Mouse (Mus musculus): ENCODE data around the gene Nim1k. TPM values are rescaled to one million over a fixed set of nuclear protein-coding genes. Genes with fewer than 3 reads are reported as not detected.

Gene Nim1k
- total RNA-seq, 2 experiments from 2014 or later = 0.98 to 1.4 TPM

DNA sequence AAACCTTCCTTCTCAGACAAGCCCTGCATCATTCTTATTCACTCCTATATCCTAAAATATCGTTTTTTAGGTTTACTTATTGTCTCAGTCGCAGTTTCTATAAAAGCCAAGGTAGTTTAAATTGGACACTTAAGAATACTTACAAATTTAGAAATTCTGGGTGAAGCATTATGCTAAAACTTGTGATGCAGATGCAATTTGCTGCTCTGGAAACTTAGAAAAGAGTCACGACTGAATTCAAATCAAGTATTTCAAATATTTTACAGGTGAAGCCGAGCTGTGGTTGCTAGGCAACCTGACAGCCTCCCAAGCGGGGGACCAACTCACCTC, 66.0 kb downstream of the Nim1k start:
- no peak for DNase-seq

DNA sequence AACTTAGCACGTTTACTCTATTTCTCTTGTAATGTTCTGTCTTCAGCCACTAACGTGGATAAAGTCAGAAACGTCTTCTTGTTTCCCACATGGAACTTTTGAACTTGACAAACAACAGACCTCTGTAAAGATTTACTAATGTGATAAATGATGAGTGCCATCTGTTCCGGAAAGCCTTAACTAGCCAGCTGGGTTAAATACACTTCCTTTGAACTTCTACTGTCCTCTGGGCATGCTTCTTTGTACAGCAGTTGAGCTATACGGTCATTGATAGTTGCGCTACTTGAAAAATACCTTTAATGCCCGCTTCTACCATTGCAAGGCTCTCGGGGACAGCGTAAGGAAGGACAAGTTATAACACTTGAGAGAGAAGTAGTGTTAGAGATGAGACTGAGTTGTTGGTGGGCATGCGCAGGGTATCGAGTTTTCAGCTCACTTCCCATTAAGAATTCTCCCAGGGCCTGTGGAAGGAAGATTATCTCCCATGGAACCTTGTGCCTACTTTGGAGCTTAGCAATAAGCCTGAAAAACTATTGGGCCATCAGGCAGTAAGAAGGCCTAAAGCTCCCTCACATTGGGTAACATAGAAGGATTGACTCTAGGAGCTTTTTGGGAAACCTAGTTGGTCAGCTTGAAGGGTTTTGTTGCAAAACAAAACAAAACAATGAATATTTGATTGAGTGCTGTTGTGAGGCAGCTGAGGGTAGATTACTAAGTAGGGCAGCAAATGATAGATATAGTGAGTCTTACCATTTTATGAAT, 71.1 kb downstream of the Nim1k start:
- no peak for DNase-seq

DNA sequence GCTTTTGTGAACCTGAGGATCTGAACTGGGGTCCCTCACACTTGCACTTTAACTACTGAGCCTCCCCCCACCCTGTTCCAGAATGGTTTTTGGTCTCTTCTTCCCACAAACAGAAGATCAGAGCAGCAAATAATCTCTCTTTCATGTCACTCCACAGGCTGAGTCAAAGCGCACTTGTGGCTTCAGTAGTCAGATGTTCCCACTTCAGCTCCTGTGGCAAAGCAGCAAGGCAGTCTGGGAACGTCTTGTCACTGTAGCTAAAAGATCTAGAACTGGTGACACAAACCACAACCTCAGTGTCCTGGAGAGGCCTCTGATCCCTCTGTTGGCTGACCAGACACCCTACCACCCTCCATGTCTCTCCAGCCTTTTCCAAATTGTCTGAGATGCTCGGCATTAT, 74.5 kb downstream of the Nim1k start:
- no peak for DNase-seq

DNA sequence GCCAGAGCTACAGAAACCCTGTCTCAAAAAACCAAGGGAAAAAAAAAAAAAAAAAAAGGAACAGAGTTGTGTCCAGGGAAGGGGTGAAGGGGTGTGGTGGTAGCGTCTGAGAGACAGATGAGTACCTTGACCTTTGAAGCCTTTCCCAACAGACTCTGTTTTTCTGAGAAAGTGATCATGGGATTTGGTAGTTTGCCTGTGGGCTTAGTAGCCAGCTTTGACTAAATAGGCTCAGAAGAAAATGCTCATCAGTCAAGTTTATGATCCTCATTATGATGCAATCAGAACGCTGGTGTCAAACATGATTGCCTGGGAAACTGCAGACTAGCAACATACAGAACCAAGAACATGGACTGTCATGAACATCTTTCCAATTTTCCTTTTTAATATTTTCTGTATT, 76.0 kb downstream of the Nim1k start:
- no peak for DNase-seq

DNA sequence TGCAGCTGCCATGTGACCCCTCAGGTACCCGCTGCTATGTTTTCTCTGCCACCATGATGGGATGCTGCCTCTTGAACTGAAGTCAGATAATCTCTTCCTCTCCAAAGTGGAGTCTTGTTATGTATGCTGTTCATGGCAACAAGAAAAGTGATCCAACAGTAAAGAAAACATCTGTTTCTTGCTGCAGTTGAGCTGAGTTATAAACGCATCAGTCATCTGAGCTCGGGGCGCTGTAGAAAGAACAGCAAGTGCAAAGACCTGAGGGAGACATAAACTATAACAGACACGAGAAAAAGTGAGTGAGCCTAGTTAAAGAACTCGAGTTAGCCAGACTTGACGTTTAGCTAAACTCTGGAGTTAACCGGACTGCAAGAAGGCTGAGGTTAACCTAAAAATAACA, 76.9 kb downstream of the Nim1k start:
- no peak for DNase-seq

- DNase-seq = peak; percentile 6 to 26
Observed at GRCm38 (mm10) chr13:119661420-119661819, 94.3 kb downstream of the Nim1k start.

Other genes with a start within 250 kb of the Nim1k start
- under 1 TPM in 1 of 2 experiments, not detected in 1; 0.44 TPM for gene Ccl28, start 132.1 kb downstream of the Nim1k start, total RNA-seq (2021)
- 10 to 100 TPM; 36.7 to 38.5 TPM for gene Hmgcs1, start 65.5 kb downstream of the Nim1k start, total RNA-seq (2021)
- 10 to 100 TPM; 19.6 to 19.8 TPM for gene Zfp131, start 35.0 kb upstream of the Nim1k start, total RNA-seq (2021)
- not detected for gene AF067063, start 74.3 kb upstream of the Nim1k start, total RNA-seq (2021)
- gene D13Ertd608e, start 80.1 kb upstream of the Nim1k start, total RNA-seq (2021) = not detected
- not detected for gene Tcstv1, start 138.9 kb upstream of the Nim1k start, total RNA-seq (2021)
- gene Gm21761, start 173.4 kb upstream of the Nim1k start, total RNA-seq (2021) = not detected
- gene B020031M17Rik, start 194.9 kb upstream of the Nim1k start, total RNA-seq (2021) = not detected

All from heart, adult 18-20 months (tissue).